Mouse (Mus musculus) CD4-positive naive resting alpha-beta T cell, adult 57 days (primary cell): ENCODE measurements around the gene Vmn2r5. TPM values are rescaled to one million over a fixed set of nuclear protein-coding genes. Genes with fewer than 3 reads are reported as not detected.

ENCODE experiments used
- total RNA-seq: library from RNA; stranded (reverse); gene quantifications from one replicate; pipeline ENCODE4 v1.2.4, GENCODE M21; 2023

Gene Vmn2r5
- total RNA-seq: not detected

DNA sequence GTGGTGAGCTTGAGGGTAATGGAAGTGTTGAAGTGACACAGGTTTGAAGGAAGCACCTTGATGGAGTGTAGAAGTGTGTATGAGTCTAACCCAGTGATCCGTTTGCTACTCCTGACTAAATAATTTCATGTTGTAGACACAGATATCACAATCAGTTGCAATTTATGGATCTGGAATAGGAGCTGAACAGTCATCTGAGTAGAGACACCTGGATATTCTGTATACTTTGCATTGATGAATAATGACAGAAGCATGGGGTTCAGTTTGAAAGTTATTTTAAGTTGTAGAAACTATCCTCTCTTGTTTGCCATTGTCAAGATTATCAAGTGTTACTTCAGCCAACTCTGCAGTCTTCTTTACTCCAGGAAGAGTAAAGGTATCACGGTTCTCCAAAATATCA is at the start of gene Vmn2r5:
Gene Vmn2r5, minus strand, starts transcription at position 101 of the 400 bp plus-strand sequence.

Other genes with a start within 250 kb of the Vmn2r5 start
- not detected for gene Vmn2r3, start 220.1 kb downstream of the Vmn2r5 start, total RNA-seq
- gene Vmn2r4, start 94.5 kb downstream of the Vmn2r5 start, total RNA-seq: not detected
- gene Vmn2r6, start 56.0 kb upstream of the Vmn2r5 start, total RNA-seq: not detected